Mouse (Mus musculus) naive thymus-derived CD4-positive, alpha-beta T cell, adult 5 months (primary cell): Measurements from ENCODE around the gene Gzme. TPM values are rescaled to one million over a fixed set of nuclear protein-coding genes. Genes with fewer than 3 reads are reported as not detected.

Source experiments
- polyA plus RNA-seq: library from polyadenylated mRNA; unstranded; fragments of 100-300 nt; shearing (Covaris generic); gene quantifications from one replicate; pipeline ENCODE4 v1.2.1, GENCODE M21; 2017

Gzme gene
- not detected for polyA plus RNA-seq

DNA sequence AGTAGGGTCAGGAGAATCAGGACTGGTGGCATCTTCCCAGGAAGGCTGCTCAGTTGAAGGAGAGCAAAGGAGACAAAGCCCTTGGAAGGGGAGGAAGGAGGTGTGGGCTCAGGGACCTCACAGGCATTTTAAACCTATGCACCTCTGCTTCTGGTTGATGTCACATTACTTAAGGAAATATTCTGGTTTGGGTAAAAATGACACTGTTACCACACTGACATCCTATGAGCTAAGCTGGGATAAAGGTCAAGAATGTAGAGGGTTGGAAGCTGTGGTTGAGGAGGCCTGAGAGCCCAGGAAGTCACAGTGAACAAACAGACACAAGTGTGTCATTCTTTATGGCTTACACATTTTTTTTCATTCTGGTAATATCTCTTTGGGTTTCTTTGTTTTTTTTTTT is at the start of gene Gzme:
Gzme (minus strand) TSS at position 101 of the 400 bp plus-strand sequence.

DNA sequence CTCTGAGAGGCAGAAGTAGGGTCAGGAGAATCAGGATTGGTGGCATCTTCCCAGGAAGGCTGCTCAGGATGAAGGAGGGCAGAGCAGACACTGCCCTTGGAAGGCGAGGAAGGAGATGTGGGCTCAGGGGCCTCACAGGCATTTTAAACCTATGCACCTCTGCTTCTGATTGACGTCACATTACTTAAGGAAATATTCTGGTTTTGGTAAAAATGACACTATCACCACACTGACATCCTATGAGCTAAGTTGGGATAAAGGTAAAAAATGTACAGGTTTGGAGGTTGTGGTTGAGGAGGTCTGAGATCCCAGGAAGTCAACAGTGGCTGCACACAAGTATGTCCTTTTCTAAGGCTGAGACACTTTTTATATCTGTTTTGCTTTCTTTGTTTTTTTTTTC is 39.1 kb upstream of the Gzme start, which contains the start of gene Gzmg:
Gzmg (minus strand) TSS at position 101 of the 400 bp plus-strand sequence.

DNA sequence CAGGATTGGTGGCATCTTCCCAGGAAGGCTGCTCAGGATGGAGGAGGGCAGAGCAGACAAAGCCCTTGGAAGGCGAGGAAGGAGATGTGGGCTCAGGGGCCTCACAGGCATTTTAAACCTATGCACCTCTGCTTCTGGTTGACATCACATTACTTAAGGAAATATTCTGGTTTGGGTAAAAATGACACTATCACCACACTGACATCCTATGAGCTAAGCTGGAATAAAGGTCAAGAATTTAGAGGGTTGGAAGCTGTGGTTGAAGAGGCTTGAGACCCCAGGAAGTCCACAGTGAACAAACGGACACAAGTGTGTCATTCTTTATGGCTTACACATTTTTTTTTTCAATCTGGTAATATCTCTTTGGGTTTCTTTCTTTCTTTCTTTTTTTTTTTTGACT is 12.1 kb upstream of the Gzme start, which contains the start of gene Gzmd:
Gzmd (minus strand) TSS at position 101 of the 400 bp plus-strand sequence.

DNA sequence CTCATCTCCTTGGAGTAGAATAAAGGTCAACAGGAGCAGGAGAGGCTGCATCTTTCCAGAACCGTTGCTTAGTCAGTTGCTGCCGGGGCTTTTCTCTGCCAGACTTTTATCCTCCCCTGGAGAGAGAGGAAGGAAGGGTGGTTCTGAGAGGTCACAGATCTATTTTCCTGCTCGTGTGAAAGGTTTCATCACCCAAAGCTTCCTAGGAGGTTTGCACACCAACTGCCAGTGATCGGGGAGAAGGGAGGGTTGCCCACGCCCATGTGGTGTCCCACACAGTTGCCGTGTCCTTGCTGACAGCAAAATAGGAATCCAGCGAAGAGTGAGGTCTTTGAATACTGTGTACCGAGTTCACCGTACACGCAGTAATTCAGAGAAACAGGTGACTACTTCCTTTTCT is 18.0 kb downstream of the Gzme start, which contains the start of gene Ctsg:
Ctsg (minus strand) TSS at position 189 of the 400 bp plus-strand sequence.

DNA sequence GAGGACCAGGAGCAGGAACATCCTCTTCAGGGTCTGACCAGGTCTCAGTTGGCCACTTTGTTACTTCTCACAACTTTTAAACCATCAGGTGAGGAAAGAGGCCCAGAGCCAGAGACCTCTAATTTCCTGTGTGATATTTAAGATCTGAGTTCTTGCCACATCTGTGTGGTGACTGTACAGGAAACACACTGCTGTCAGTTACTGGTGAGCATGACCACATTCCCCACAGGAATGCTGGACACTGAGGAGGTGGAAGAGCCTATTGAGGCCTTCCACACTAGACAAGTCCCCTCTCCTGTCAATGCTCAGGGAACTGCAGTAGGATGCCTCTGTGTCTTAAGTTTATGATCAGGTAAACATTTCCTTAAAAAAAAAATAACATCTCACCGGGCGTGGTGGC is 35.3 kb downstream of the Gzme start, which contains the start of gene Mcpt8:
Mcpt8 (minus strand) TSS at position 107 of the 400 bp plus-strand sequence.

Other genes with a start within 250 kb of the Gzme start
- 0.07 TPM for gene Cbln3, start 236.2 kb downstream of the Gzme start, polyA plus RNA-seq
- 64.5 TPM for gene Khnyn, start 235.7 kb downstream of the Gzme start, polyA plus RNA-seq
- gene Sdr39u1, start 220.3 kb downstream of the Gzme start, polyA plus RNA-seq: 40.2 TPM
- gene Cma1, start 175.9 kb downstream of the Gzme start, polyA plus RNA-seq: not detected
- not detected for gene Cma2, start 169.6 kb downstream of the Gzme start, polyA plus RNA-seq
- not detected for gene Mcpt1, start 102.7 kb downstream of the Gzme start, polyA plus RNA-seq
- not detected for gene Mcpt9, start 90.1 kb downstream of the Gzme start, polyA plus RNA-seq
- not detected for gene Mcpt2, start 78.6 kb downstream of the Gzme start, polyA plus RNA-seq
- gene Mcpt4, start 58.3 kb downstream of the Gzme start, polyA plus RNA-seq: not detected
- not detected for gene Mcpt8, start 35.4 kb downstream of the Gzme start, polyA plus RNA-seq
- not detected for gene Ctsg, start 18.1 kb downstream of the Gzme start, polyA plus RNA-seq
- gene Gzmd, start 12.0 kb upstream of the Gzme start, polyA plus RNA-seq: not detected
- not detected for gene Gzmg, start 39.0 kb upstream of the Gzme start, polyA plus RNA-seq
- gene Gzmn, start 54.0 kb upstream of the Gzme start, polyA plus RNA-seq: not detected
- not detected for gene Gzmf, start 90.8 kb upstream of the Gzme start, polyA plus RNA-seq
- gene Gzmc, start 114.0 kb upstream of the Gzme start, polyA plus RNA-seq: 0.92 TPM
- gene Gzmb, start 141.6 kb upstream of the Gzme start, polyA plus RNA-seq: not detected
- not detected for gene Atp12a, start 244.4 kb upstream of the Gzme start, polyA plus RNA-seq